8 mouse cellular contexts compared by ENCODE assay signal in genomic region chr3:27607081-27607795, GRCm38 (mm10).
A peak's percentile ranks its signal among the peaks of the same experiment; 100 is the strongest.
DNase-seq lines count a peak whose midpoint lies in the region; ATAC-seq lines count a peak whose summit lies in the region.

No protein-coding gene starts in this region.

- 0 out of 2 replicates have a peak overlapping the region, but pooled peaks have one; percentile 9 for H3K9ac ChIP-seq in hindbrain, embryonic 12.5 days

- H3K4me2 ChIP-seq in hindbrain, embryonic 12.5 days (replicated peaks), result no peak overlapping the region

- ATAC-seq in CD4-positive, CD25-positive, alpha-beta regulatory T cell, adult 4 months, result no peak
- peak; percentile 67 for ATAC-seq in hindbrain, embryonic 12.5 days (ENCODE audit: low FRiP score)
- ATAC-seq in megakaryocyte progenitor cell, adult 5-6 weeks (replicated peaks; ENCODE audit: poor library complexity), result peak; percentile 61

- H3K4me3 ChIP-seq in hindbrain, embryonic 12.5 days, result no peak overlapping the region

- WGBS in hindbrain, embryonic 12.5 days, result 59% methylated on average over 9 of the region's 9 CpGs

- H3K36me3 ChIP-seq in hindbrain, embryonic 12.5 days, result no peaks in the 10 kb centered on the region

- DNase-seq in CD4-positive, CD25-positive, alpha-beta regulatory T cell, adult 2 months (ENCODE audit: low read depth, low spot score), result peak; percentile 6
- peak; percentile 77 for DNase-seq in adrenal gland, adult 8-10 months
- DNase-seq in frontal cortex, postnatal 36 days (ENCODE audit: low spot score in 2 of 2), result peak; percentile 31 to 56
- DNase-seq in left cerebral cortex, postnatal 25 days (ENCODE audit: low spot score in 2 of 2), result peak; percentile 41 to 48
- DNase-seq in thymus, postnatal 0 days (ENCODE audit: low spot score), result peak; percentile 41

- H3K9me3 ChIP-seq in hindbrain, embryonic 12.5 days (replicated peaks), result no peaks in the 10 kb centered on the region

- peak overlapping the region; percentile 76 for H3K27ac ChIP-seq in hindbrain, embryonic 12.5 days

- intact Hi-C loops in left cerebral cortex, postnatal 25 days (cut with DNase I), result no loop called here

- H3K27me3 ChIP-seq in hindbrain, embryonic 12.5 days, result no peaks in the 10 kb centered on the region

- peaks cover 28% of the 10 kb centered on the region for H3K4me1 ChIP-seq in hindbrain, embryonic 12.5 days

Comparison
In these comparisons a context has a peak if more than half of its experiments do, and no peak if none do; other contexts are left out.
1. DNase-seq: peak in every context shown above with its lines; median percentile 77 in adrenal gland, adult 8-10 months; 44 in left cerebral cortex, postnatal 25 days; 44 in frontal cortex, postnatal 36 days; 41 in thymus, postnatal 0 days; 6 in CD4-positive, CD25-positive, alpha-beta regulatory T cell, adult 2 months.